Mouse (Mus musculus): Measurements from ENCODE around the gene Trmt112. TPM values are rescaled to one million over a fixed set of nuclear protein-coding genes. Genes with fewer than 3 reads are reported as not detected.

The Trmt112 gene
- total RNA-seq, 2 experiments from 2014 or later: 31.7 to 38.8 TPM

DNA sequence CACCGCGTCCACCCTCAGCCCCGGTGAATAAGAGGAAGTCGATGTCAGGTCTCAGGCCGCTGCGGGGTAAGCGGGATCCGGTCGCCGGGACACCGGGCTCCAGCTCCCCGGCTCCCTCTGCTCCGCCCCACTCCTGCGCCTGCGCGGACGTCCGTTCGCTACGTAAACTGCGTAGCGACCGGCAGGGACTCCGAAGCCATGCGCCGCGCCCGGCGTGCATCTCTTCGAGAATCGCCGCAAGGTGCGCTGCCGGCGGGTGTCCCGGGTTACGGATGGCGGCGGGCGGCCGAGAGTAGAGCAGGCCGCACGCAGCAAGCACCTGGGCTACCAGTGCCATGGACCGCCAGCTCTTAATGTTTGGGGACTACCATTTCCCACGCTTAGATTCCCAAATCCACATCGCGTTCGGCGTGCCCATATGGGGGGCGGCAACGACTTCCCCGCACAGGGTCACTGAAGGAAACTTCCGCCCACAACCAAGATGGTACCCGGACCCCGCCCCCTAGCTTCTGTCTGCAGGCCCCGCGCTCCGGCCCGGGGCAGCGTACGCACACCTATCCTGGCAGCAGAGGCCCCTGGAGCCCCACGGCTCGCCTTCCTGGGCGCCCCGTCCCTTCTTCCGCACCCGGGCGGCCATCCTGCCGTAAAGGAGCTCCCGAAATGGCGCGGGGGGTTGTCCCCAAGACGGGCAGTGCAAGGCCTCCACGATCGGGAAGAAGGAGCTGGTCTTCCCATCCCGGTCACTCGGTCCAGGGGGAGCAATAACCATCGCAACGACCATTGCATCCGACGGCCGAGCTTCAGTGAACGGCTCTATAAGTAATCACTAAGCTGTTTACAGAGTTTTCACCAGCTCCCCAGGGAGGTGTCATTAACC lies 32.1 kb downstream of the Trmt112 start, which contains the start of gene Bad:
Gene Bad (plus strand): TSS at position 490 of the 877 bp plus-strand sequence.
- intact Hi-C loops (cut with DNase I): loop anchor here (2.0 kb wide), 1 partner anchor 13 kb away; no protein-coding TSS in a partner anchor
- DNase-seq: peak; percentile 92 to 96

DNA sequence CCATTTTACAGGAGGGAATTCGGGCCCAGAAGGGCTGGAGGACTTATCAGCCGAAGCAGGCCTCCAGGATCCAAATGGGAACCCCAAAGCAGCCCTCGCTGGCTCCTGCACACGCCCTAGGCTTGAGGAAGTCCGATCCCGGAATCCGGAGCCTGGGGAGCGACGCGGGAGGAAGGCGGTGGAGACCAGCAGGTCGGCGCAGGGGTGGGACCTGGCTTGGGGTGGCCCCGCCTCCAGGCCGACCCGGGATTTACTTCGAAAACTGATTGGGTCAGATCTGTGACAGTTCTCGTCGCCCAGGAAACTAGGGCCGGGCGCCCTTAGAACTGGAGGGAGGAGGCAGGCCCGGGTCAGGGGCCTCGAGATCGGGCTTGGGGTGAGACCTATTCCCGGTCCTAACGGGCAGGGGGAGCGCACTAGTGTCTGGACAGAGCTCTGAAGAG lies 32.8 kb downstream of the Trmt112 start, which contains the start of gene Gpr137:
Gene Gpr137 (minus strand): TSS at position 232 of the 443 bp plus-strand sequence.
- intact Hi-C loops (cut with DNase I): no loop called here
- DNase-seq: peak; percentile 92 to 95

DNA sequence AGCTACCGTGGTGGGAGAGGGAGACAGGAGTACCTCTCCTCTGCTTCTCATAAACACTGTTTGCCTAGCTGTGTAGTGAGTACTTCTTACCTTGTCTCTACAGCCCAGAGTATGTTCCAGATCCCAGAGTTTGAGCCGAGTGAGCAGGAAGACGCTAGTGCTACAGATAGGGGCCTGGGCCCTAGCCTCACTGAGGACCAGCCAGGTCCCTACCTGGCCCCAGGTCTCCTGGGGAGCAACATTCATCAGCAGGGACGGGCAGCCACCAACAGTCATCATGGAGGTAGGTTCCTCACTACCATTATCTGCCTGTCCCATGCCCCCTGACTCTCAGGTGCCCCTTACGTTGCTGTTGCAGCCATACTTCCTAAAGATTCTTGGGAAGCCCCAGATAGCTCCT lies 33.3 kb downstream of the Trmt112 start:
- intact Hi-C loops (cut with DNase I): no loop called here
- no peak for DNase-seq

DNA sequence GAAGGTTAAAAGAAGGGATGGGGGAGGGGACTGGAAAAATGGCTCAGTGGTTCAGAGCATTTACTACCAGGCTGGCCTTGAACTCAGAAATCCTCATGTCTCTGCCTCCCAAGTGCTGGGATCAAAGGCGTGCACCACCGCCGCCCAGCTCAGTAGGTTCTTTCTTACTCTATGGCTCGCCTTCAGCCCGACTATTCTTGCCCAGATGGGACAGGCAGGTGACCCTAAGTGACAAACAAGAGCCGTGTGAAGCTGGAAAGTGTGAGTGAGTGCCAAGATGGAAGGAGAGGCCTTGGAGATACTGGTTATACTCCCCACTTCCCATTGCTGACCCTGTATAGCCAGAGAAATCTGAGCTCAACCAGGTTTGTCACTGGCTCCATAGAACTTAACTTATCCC lies 34.2 kb downstream of the Trmt112 start:
- no peak for DNase-seq
- intact Hi-C loops (cut with DNase I): no loop called here

DNA sequence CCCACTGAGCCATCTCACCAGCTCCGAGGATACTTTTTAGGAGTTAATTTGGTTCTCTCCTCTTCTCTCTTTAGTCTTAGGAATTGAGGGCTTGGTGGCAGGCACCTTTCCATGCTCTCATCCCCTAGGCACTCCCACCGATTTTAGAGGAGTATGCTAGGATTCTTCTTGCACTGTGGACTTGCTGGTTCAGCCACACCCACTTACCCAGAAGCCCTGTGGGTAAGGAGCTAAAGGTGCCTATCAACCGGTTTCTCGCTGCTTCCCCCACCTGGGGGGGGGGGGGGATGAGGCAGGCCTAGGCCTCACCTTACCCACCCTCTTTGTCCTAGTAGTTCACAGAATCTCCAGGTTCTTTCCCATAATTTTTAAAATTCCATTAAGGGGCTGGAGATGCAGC lies 38.2 kb downstream of the Trmt112 start:
- intact Hi-C loops (cut with DNase I): loop anchor here (5.0 kb wide), 1 partner anchor 700 kb away; no protein-coding TSS in a partner anchor

DNA sequence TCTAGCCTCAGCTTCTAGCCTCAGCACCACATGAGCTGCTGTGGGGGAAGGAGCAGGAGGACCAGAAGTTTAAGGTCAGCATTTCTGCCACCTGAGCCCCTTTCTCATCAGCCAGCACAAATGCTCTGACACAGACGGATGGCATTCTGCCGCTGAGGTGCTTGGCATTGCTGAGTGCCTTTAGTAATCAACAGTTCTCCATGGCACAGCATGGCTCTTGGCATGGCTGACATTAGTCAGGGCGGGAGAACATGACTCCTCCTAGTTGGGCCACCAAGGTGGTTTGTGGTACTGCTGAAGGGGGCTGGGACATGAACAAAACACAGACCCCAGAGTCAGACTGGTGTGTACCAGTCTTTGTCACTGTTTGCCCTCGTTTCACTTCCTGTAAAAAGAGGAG lies 38.7 kb downstream of the Trmt112 start:
- intact Hi-C loops (cut with DNase I): loop anchor here (5.0 kb wide), 1 partner anchor 701 kb away; no protein-coding TSS in a partner anchor
- DNase-seq: no peak

More for the DNA sequence above, 38.2 kb downstream of the Trmt112 start:
- no peak for DNase-seq

DNA sequence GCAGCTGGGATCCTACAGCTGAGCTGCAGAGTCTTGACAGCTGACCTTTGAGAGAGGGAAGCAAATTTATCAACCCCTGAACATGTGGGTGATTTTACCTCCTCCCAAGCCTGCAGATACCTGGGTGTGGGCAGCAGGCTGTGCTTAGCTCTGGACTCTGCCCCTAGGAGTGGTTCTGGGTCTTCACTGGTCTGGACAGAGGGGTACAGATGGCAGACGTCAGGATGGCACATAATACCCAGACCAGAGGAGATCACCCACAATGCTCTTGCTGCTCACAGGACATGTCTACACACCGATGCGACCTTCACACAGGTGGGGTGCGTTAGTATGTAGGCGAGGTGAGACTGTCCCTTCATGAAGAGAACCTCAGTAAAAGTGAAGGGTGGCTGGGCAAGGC lies 40.0 kb downstream of the Trmt112 start:
- no peak for DNase-seq
- intact Hi-C loops (cut with DNase I): loop anchor here (5.0 kb wide), 1 partner anchor 702 kb away; no protein-coding TSS in a partner anchor

DNA sequence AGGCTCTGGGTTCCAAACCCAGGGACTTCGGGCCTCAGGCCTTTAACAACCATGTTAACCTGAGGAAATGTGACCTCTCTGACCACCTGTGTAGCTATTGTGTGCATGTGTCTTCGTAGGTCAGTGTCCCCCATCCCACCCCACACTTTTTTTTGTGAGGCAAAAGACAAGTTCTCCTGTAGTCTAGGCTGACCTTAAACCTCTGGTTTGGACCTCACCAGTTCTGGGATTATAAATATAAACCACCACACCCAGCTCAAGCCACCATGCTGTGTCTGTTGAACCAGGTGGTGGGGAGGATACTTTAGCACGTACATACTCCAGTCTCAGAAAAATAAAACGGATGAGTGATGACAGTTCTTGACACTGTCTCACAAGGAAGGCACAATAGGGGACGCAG lies 40.5 kb downstream of the Trmt112 start:
- no peak for DNase-seq

DNA sequence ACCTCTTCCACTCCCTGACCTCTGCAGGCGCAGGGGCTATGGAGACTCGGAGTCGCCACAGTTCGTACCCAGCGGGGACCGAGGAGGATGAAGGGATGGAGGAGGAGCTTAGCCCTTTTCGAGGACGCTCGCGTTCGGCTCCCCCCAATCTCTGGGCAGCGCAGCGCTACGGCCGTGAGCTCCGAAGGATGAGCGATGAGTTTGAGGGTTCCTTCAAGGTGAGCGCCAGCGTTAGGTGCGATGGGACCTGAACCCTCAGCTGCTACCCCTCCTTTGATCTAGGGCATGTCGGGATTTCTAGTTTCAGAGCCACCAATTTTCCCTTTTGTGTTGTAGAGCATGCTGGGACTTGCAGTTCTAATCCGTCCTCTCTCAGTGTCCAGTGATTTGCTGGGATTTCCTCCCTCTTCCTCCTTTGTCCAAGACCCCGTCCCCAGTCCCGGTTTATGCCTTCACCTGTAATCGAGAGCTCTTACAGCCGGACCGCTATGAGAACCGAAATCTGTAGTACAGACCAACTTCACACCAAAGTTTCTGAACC lies 41.2 kb downstream of the Trmt112 start:
- peak in 1 of 2 experiments; percentile 52 for DNase-seq
- intact Hi-C loops (cut with DNase I): no loop called here

More for the DNA sequence above, 40.5 kb downstream of the Trmt112 start:
- intact Hi-C loops (cut with DNase I): loop anchor here (5.0 kb wide), 1 partner anchor 703 kb away; no protein-coding TSS in a partner anchor

DNA sequence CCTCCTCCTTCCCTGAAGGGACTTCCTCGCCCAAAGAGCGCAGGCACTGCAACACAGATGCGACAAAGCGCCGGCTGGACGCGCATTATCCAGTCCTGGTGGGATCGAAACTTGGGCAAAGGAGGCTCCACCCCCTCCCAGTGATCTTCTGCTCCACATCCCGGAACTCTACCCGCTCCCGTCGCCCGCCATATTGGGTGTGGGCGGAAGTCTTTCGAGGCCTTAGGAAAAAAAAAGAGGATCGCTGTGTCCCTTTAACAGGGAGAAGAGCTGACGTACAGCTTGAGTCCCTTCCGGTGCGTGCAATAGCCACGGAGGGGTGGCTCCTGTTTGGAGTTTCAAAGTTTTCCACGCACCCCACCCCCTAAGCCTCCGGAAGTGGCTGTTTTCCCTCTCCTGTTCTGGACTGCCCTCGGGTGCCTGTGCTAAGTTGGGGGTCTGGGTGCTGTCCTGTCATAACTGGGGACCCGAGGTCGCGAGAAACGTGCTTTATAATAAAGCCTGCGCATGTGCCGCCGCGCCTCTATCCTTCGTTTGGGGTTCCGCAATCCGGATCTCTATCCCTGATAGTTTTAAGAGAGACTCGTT lies 42.0 kb downstream of the Trmt112 start:
- intact Hi-C loops (cut with DNase I): no loop called here
- peak; percentile 92 to 93 for DNase-seq

DNA sequence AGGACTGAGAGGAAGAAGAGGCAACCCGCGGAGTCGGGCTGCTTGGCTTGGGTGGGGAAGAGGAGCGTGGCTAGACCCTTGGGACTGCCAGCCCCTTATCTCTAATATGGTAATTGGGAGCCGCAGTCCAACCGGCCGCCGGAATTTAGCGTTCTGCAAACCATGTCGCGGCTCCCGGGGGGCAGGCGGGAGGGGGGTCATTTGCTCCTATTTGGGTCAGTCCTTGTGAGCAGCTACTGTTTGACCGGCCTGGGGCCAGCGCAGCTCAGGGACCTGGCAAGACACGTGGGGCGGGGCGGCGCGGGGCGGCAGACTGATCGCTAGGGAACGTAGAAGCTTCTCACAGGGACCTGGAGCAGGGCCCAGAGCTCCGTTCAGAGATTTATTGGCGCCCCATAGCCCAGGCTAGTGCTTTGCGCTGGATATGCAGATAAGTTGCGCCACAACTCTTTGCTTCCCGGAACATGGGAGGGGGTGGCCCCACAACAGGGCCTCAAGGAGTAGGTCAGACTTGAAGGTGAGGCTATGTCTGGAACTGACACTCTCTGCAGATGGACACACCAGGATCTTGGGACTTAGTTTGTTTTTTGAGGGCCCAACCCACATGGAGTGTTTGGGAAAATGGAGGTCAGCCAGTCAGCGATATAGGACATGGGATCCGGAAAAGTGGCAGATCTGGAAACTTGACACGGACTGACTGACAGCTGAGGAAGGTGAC lies 42.7 kb downstream of the Trmt112 start:
- intact Hi-C loops (cut with DNase I): no loop called here
- peak; percentile 79 to 87 for DNase-seq

DNA sequence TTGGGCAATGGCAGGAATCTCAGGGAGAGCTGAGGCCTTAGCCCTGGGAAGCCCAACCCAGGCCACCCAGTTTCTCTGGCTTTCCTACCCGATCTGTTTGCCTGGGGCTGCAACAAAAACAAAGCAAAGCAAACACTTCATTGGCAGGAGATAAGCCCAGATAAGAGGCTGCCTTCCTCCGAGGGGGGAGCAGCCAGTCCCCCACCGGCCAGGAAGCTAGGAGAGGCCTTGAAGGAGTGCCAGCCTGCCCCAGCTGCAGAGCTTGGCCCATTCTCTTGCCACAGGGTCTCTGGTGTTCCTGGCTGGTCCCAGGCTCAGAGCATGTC lies 43.2 kb downstream of the Trmt112 start:
- intact Hi-C loops (cut with DNase I): no loop called here
- DNase-seq: no peak

DNA sequence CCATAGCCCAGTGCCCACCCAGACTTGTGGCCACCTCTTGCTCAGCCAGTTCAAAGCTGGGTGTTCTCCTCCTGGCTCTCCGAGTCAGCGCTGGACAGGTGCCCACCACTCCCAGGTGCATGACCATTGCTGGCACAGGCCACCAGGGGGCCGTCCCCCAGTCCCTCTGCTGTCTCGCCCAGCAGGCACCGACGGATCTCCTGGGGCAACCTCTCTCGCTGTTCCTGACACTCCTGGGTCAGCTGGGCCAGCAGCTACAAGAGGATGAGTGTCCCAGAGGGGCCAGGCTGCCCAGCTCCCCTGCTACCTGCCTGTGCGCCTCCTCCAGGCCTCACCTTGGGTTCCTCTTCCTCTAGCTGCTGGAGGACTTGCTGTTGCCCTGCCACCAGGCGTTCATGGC lies 44.5 kb downstream of the Trmt112 start:
- no peak for DNase-seq
- intact Hi-C loops (cut with DNase I): loop anchor here (2.0 kb wide), 1 partner anchor 13 kb away; the partner anchor contains the start of gene Bad

DNA sequence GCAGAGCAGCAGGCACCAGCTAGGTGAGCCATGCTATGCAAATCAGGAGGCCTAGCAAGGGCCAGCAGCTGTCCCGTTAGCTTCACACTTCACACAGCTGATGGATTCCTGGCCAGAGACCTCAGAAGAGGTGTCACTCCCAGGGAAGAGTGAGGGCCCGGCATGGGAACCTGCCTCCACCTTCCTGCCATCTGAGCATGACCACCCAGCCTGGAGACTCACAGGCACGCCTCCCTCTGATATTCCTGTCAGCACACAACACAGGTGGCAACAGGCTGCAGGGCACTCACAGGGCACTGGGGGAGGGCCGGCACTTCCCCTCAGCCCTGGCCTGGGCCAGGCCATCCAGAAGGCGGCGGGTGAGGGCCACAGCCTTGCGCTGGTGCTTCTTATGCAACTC lies 45.9 kb downstream of the Trmt112 start:
- no peak for DNase-seq
- intact Hi-C loops (cut with DNase I): loop anchor here (2.0 kb wide), 1 partner anchor 15 kb away; the partner anchor contains the start of gene Bad

DNA sequence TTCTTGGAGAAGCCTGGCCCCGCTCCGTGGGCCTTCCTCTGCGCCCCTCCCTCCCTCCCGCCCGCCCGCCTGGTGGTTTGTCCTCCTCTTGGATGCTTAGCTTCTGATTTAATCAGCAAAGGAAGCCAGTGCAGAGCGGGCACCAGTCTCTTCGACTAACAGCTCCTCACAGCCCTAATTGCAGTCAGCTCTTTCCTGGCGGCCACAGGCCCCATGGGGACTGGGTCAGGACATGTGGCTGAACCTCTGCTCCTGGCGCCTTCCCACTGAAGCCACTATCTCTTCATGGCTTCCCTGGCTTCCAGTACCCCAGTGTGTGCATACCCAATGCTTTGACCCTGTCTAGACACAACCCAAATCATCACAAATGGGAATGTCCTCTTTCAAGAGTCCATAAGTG lies 47.0 kb downstream of the Trmt112 start:
- intact Hi-C loops (cut with DNase I): no loop called here
- no peak for DNase-seq

Small RNA genes within 50 kb of the gene (microRNA-seq; reads per million reads assigned to microRNA genes)
- 1.5 to 2.1 reads per million in 2 experiments for gene Mir6990

Other genes with a start within 250 kb of the Trmt112 start
- gene Rps6ka4, start 69.1 kb upstream of the Trmt112 start, total RNA-seq (2021): 1 to 10 TPM; 8.1 to 8.5 TPM
- gene Ccdc88b, start 51.5 kb upstream of the Trmt112 start, total RNA-seq (2021): under 1 TPM; 0.37 to 0.56 TPM
- gene Prdx5, start 408 bp downstream of the Trmt112 start, total RNA-seq (2021): 100 to 1,000 TPM; 204 to 205 TPM
- gene Esrra, start 12.1 kb downstream of the Trmt112 start, total RNA-seq (2021): 10 to 100 TPM; 84.3 to 85.3 TPM
- not detected for gene Catsperz, start 15.7 kb downstream of the Trmt112 start, total RNA-seq (2021)
- not detected for gene Kcnk4, start 24.8 kb downstream of the Trmt112 start, total RNA-seq (2021)
- gene Bad, start 32.2 kb downstream of the Trmt112 start, total RNA-seq (2021): 10 to 100 TPM; 10.7 to 14.1 TPM
- 1 to 10 TPM; 9.4 to 9.7 TPM for gene Gpr137, start 32.8 kb downstream of the Trmt112 start, total RNA-seq (2021)
- gene Ppp1r14b, start 65.3 kb downstream of the Trmt112 start, total RNA-seq (2021): 100 to 1,000 TPM; 105 to 128 TPM
- 10 to 100 TPM in 1 of 2 experiments, 1 to 10 TPM in 1; 8.1 to 10.7 TPM for gene Plcb3, start 66.8 kb downstream of the Trmt112 start, total RNA-seq (2021)
- gene Fkbp2, start 70.8 kb downstream of the Trmt112 start, total RNA-seq (2021): 10 to 100 TPM in 1 of 2 experiments, 1 to 10 TPM in 1; 7.5 to 11.6 TPM
- gene Vegfb, start 78.0 kb downstream of the Trmt112 start, total RNA-seq (2021): 100 to 1,000 TPM; 140 to 153 TPM
- gene Dnajc4, start 82.9 kb downstream of the Trmt112 start, total RNA-seq (2021): 10 to 100 TPM; 31.1 to 36.4 TPM
- gene Nudt22, start 86.4 kb downstream of the Trmt112 start, total RNA-seq (2021): 10 to 100 TPM; 11.4 to 16.5 TPM
- 10 to 100 TPM; 21.0 to 23.2 TPM for gene Trpt1, start 86.4 kb downstream of the Trmt112 start, total RNA-seq (2021)
- gene Fermt3, start 109.8 kb downstream of the Trmt112 start, total RNA-seq (2021): 1 to 10 TPM; 1.1 to 1.5 TPM
- 10 to 100 TPM; 80.7 to 91.9 TPM for gene Stip1, start 130.3 kb downstream of the Trmt112 start, total RNA-seq (2021)
- 100 to 1,000 TPM; 240 to 280 TPM for gene Macrod1, start 147.1 kb downstream of the Trmt112 start, total RNA-seq (2021)
- gene Flrt1, start 196.0 kb downstream of the Trmt112 start, total RNA-seq (2021): under 1 TPM; 0.36 to 0.49 TPM